Mouse (Mus musculus): ENCODE measurements around the gene 1700015G11Rik.

1700015G11Rik gene

GRCm38 (mm10) chr7:52015628-52016027 lies at the start of gene 1700015G11Rik:
Gene 1700015G11Rik (minus strand): TSS chr7:52015728.
- no peak for ATAC-seq (ENCODE audit: low TSS enrichment)

- no peak for ATAC-seq (ENCODE audit: low TSS enrichment)
These were observed 41.4 kb upstream of the 1700015G11Rik start for GRCm38 (mm10) chr7:52056954-52057353.

GRCm38 (mm10) chr7:52056274-52056673 lies 40.7 kb upstream of the 1700015G11Rik start:
- no peak for ATAC-seq (ENCODE audit: low TSS enrichment)

- ATAC-seq (ENCODE audit: low TSS enrichment) = no peak
These were observed 40.3 kb upstream of the 1700015G11Rik start for GRCm38 (mm10) chr7:52055831-52056230.

- peak; percentile 52 for ATAC-seq (ENCODE audit: low TSS enrichment)
These were observed 22.4 kb upstream of the 1700015G11Rik start for GRCm38 (mm10) chr7:52037600-52038582.

GRCm38 (mm10) chr7:52024050-52024626 lies 8.6 kb upstream of the 1700015G11Rik start:
- no peak for ATAC-seq (ENCODE audit: low TSS enrichment)

DNA sequence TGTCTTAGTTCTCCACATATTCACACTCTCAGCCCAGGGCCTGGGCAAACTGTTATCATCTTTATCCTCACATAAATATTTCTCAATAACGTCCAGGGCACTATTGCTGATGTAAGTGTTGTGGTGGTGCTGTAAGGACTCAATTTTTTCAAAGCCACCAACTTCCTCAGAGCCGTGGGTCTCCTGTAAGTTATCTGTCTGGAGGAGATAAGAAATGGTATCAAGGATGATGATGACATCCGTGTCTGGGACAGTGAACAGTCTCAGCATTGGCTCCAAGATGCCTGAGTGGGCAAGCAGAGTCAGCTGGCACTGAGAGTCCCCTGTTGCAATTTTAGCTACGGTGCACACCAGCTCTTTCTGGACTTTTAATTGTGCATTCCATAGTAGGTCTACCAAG lies 6.5 kb upstream of the 1700015G11Rik start:
- ATAC-seq (ENCODE audit: low TSS enrichment) = no peak

DNA sequence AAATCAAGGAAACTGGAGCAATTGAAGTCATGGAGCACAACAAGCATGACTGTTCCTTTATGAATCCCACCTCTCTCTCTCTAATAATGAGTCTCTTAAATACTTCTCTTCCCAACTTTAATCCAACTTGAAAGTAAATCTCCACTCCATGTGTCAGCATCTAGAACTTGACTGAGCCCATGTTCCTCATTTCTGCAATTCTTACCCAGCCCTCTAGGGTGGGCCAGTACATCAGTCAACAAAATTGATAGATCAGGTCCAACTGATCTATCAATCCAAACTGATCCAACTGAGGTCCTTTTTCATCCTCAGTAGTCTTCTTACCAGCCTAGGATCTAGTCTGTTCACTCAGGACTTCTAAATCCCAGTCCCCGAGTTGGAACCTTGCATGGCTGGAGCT lies 348 bp downstream of the 1700015G11Rik start:
- ATAC-seq (ENCODE audit: low TSS enrichment) = no peak

GRCm38 (mm10) chr7:52013457-52013856 lies 2.1 kb downstream of the 1700015G11Rik start:
- ATAC-seq (ENCODE audit: low TSS enrichment) = no peak

GRCm38 (mm10) chr7:52007138-52007537 lies 8.4 kb downstream of the 1700015G11Rik start:
- ATAC-seq (ENCODE audit: low TSS enrichment) = no peak

- ATAC-seq (ENCODE audit: low TSS enrichment) = peak; percentile 73
These were observed 9.3 kb downstream of the 1700015G11Rik start for GRCm38 (mm10) chr7:52006296-52006630.

DNA sequence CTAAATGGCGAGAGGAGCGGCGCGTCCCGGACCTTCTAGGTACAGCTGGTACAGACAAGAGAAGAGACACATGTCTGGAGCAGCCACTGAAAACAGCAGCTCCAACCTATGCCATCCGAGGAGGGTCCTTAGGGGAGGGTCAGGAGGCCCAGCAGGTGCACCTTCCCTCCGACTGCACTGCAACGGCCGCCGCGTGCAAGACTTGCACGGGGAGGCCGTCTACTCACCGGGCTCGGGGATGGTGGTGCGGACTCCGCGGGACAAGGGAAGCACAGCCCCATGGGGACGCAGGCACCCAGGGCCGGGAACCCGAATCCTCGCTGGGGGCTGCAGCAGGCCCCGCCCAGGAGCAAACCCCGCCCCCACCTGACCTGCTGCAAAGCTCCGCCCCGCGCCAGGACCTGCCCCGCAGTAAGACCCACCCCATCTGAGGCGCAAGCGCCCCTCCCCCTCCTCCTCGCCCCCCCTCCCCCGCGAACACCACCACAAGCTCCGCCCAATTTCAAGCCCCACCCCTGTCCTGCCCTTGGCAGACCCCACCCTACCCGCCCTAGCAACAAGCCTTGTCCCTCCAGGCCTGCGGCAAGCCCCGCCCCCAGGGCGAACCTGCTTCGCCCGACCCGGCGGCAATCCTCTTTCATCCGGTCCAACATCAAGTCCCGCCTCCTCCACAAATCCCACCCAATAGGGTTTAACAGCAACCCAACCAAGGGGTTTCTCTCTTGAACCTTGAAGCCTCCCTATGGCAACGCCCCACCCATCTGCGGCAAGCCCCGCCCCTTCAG lies 9.8 kb downstream of the 1700015G11Rik start, which contains the start of gene Svip:
Svip (minus strand) TSS at position 508 of the 785 bp plus-strand sequence.
- ATAC-seq (ENCODE audit: low TSS enrichment) = peak; percentile 98

GRCm38 (mm10) chr7:51991020-51991419 lies 24.5 kb downstream of the 1700015G11Rik start:
- ATAC-seq (ENCODE audit: low TSS enrichment) = no peak

GRCm38 (mm10) chr7:51986909-51987308 lies 28.6 kb downstream of the 1700015G11Rik start:
- no peak for ATAC-seq (ENCODE audit: low TSS enrichment)

DNA sequence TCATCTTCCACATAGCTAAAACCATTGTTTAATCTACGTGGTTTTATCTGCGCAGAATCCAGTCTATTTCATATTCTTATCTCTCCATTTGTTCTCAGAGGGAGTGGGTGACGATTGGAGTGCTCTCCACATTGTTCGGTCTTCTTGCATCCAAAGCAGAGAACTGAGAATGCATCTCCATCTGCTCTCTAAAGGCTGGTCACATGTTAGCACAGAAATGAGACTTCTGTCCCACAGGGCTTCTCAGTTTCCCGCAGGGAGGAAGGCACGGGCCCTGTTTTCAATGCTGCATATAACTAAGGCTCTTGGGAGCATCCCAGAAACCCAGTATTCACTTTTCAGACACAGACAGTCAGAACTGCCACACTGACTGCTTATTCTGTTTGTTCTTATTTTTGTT lies 29.8 kb downstream of the 1700015G11Rik start:
- ATAC-seq (ENCODE audit: low TSS enrichment) = peak; percentile 68

GRCm38 (mm10) chr7:51982303-51982702 lies 33.2 kb downstream of the 1700015G11Rik start:
- ATAC-seq (ENCODE audit: low TSS enrichment) = peak; percentile 94

DNA sequence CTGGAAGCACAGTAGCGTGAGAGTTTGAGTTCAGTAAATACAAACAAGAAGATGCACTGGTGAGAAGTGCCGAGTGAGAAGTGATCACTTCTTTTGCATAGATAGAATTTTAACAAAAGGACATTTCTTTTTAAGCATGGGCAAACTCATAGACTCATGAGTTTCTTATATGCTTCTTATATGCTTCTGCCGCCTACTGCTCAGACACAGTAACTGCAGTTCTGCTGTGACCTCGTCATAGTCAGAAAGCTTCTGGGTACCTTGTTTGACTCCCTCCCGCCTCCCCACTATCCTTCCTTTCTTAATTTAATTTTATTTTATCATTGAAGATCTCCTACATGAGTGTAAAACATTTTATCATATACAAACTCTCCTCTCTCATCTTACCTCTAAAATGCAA lies 36.3 kb downstream of the 1700015G11Rik start:
- peak; percentile 48; the same call in 1 of the 2 replicates for ATAC-seq (ENCODE audit: low TSS enrichment)

DNA sequence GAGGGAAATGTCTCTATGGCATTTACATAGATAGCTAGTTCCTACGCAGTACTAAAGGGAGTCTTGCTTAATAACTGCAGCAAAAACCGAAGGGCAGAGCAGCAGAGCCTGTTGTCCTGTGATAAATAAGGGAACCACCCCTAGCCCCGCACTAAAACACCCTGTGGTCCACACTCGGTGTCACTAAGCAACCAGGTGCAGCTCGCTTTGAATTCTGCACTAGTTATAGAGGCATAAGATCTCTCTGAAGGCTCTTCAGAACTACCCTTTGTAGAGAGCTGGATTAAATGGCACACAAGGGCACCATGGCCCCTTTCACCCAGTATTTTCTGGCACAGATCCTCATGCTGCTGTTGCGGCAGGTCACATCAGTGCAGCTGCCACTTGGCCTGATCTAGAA lies 40.3 kb downstream of the 1700015G11Rik start:
- no peak for ATAC-seq (ENCODE audit: low TSS enrichment)

DNA sequence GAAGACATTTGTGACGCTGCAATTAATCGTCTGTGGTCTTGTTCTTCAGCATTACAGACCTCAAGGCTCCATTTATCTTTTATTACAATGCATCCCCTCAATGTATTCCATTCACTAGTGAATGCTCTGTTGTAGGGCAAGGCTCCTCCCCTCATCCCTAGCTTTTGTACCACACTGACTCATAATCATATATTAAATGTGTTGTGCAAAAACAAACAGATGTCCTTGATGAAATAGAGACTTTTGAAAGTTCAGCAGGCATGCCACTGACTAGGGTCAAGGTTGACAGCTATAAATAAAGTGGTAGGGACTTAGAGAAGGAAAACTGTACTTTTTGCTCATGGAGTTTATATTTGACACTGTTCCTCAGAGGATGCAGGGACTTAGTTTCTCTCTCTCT lies 42.0 kb downstream of the 1700015G11Rik start:
- no peak for ATAC-seq (ENCODE audit: low TSS enrichment)

DNA sequence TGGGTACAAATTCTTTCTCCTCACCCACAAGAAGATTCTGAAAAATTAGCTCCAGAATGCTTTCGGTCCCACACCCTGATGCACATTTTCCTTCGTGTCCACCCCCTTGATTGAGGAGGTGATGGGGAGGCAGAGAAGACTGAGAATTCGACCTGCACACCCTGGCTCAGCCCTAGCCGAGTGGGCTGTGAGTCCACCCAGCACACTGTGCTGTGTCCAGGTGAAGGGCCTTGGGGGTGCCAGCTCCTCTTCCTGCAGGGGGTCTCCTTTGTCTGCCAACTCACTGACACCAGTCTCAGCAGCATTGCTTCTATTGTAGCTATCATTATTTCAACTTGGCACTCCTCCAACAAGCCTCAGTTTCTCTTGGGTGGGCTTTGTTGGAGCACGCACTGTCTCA lies 42.4 kb downstream of the 1700015G11Rik start:
- ATAC-seq (ENCODE audit: low TSS enrichment) = 0 out of 2 replicates have a peak, but pooled peaks have one; percentile 21

DNA sequence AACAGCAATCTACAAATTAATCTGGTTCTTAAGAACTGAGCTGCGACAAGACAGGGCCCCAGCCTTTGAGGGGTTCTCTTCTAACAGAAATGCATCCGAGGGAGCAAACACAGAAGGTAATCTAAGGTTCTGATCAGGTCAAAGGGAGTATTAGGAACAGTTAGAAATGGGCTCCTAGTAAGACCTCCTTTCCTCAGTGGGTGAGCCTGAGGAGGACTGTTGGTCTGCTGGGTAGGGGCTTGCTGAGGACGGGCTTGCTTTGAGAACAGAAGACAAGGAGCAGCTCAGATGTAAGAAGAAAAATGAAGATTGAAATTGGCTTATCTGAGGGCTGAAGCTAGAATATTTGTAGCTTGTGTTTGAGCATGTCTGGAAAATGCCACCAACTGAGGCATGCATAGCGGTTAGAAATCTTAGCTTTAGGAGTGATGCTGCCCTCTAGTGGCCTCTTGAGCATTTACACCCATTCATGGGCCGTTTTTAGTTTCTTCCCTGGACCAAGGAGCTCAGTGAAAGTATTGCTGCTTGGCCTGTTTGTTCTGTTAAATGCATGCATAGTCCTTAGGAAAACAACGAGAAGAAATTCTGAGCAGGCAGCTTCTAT lies 43.2 kb downstream of the 1700015G11Rik start:
- ATAC-seq (ENCODE audit: low TSS enrichment) = peak; percentile 91

- ATAC-seq (ENCODE audit: low TSS enrichment) = no peak
These were observed 46.1 kb downstream of the 1700015G11Rik start for GRCm38 (mm10) chr7:51969379-51969778.

All from frontal cortex, adult (tissue).